In the genomic region with DNA sequence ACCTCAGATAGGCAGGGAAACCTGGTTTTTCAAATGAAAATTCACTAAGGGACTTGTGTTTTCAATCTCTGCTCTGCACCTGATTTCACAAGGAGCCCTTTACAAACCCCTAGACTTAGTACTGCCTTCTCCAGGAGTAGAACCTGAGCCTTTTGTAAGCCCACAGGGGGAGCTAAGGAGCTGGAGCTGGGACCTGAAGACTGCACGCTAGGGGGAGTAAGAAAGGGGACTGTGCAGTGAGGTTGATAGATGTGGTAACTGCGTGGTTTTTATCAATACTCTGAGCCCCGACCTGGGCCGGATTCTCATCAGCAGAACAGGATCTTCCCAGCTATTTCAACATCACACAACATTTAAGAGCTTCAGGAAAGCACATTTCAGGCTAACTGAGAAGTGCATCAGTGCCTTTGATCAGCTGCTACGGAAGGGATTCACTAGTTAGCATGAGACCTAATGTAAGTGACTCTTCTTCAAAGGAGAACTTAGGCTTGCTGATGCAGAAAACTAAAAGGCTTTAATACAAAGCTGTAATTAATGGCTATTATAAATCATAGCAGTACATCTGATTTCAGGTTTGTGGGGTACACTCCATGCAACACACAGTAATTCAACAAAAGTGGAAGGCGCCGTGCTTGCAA, we compare ENCODE assay signal across 9 mouse cellular contexts.
DNase-seq lines count a peak whose midpoint lies in the region; ATAC-seq and TF ChIP-seq lines count a peak whose summit lies in the region.
"Had no signal": no experiment of that assay in that cellular context is flagged by ENCODE, and none has a peak within 500 bp of the region (broad histone marks: within the 10 kb centered on the region; RNA-seq: fewer than 3 reads in every experiment).

No protein-coding gene starts in this region.

- no peaks in the 10 kb centered on the region for H3K27me3 ChIP-seq in liver, embryonic 13.5 days
- H3K27me3 ChIP-seq in heart, embryonic 10.5 days (ENCODE audit: insufficient read depth, poor library complexity, severe bottlenecking): no peaks in the 10 kb centered on the region

- 37% methylated on average over 7 of the region's 7 CpGs for WGBS in bone marrow, adult 2 months
- WGBS in liver, embryonic 13.5 days (ENCODE audit: insufficient replicate concordance): 38% methylated on average over 7 of the region's 7 CpGs
- 54% methylated on average over 7 of the region's 7 CpGs for WGBS in heart, embryonic 10.5 days

- no peak overlapping the region for H3K9ac ChIP-seq in liver, embryonic 13.5 days

- peak; percentile 80 for ATAC-seq in liver, embryonic 13.5 days (ENCODE audit: low read depth)

- DNase-seq in lung, postnatal 10 days: peak; percentile 8
- DNase-seq in lung, postnatal 25 days (ENCODE audit: low spot score): no peak
- peak; percentile 20 for DNase-seq in liver, embryonic 13.5 days
- DNase-seq in thymus, postnatal 36 days: peak; percentile 63 to 66
- no peak for DNase-seq in heart, embryonic 10.5 days (ENCODE audit: low spot score)
- DNase-seq in heart, postnatal 36 days: no peak
- no peak for DNase-seq in urinary bladder, adult 18-20 months (ENCODE audit: low spot score in 2 of 2)
- DNase-seq: gastrocnemius, postnatal 14 days had no signal

- intact Hi-C loops in heart, postnatal 36 days (cut with DNase I): no loop called here

- peaks cover 2% of the 10 kb centered on the region; the same call in 1 of the 2 replicates for H3K4me1 ChIP-seq in bone marrow, adult 2 months (ENCODE audit: control insufficient read depth, insufficient read depth, low read length)
- H3K4me1 ChIP-seq in liver, embryonic 13.5 days (replicated peaks): peaks cover 12% of the 10 kb centered on the region
- H3K4me1 ChIP-seq in heart, embryonic 10.5 days: no peaks in the 10 kb centered on the region

- no peak overlapping the region for H3K4me3 ChIP-seq in bone marrow, adult 2 months (replicated peaks; ENCODE audit: control insufficient read depth, low read depth, low read length)
- no peak overlapping the region for H3K4me3 ChIP-seq in liver, embryonic 13.5 days (replicated peaks)
- H3K4me3 ChIP-seq in heart, embryonic 10.5 days: no peak overlapping the region

- TF ChIP-seq POLR2A in bone marrow, adult 2 months (IDR thresholded peaks at IDR 0.05; ENCODE audit: borderline replicate concordance, control insufficient read depth, low read depth, low read length): no peak

- no peak overlapping the region for H3K27ac ChIP-seq in bone marrow, adult 2 months (ENCODE audit: control insufficient read depth, insufficient read depth, low read depth, low read length, poor library complexity)
- no peak overlapping the region for H3K27ac ChIP-seq in liver, embryonic 13.5 days
- H3K27ac ChIP-seq in heart, embryonic 10.5 days: no peak overlapping the region

- H3K4me2 ChIP-seq in liver, embryonic 13.5 days: no peak overlapping the region

- peak; percentile 87 for TF ChIP-seq CTCF in bone marrow, adult 2 months (IDR thresholded peaks at IDR 0.05; ENCODE audit: control insufficient read depth, insufficient read depth, low read length)

- no peaks in the 10 kb centered on the region for H3K9me3 ChIP-seq in liver, embryonic 13.5 days (replicated peaks)
- H3K9me3 ChIP-seq in heart, embryonic 10.5 days: no peaks in the 10 kb centered on the region

- no peaks in the 10 kb centered on the region for H3K36me3 ChIP-seq in liver, embryonic 13.5 days
- no peaks in the 10 kb centered on the region for H3K36me3 ChIP-seq in heart, embryonic 10.5 days

Comparison
In these comparisons a context has a peak if more than half of its experiments do, and no peak if none do; other contexts are left out.
1. DNase-seq: peak in lung, postnatal 10 days (single experiment), liver, embryonic 13.5 days (single experiment) and thymus, postnatal 36 days (2 of 2); none in lung, postnatal 25 days (single experiment), heart, embryonic 10.5 days (single experiment), heart, postnatal 36 days (0 of 2) and urinary bladder, adult 18-20 months (0 of 2).